Mouse (Mus musculus) bone marrow, adult 2 months (tissue): ENCODE measurements around the gene Bag6. TPM values are rescaled to one million over a fixed set of nuclear protein-coding genes. Genes with fewer than 3 reads are reported as not detected.

ENCODE experiments used
- H3K27ac ChIP-seq: fragments of 200-500 bp; 2 replicates; pipeline ENCODE4 v1.5.1; 2012; ENCODE audit warnings: low read depth, mild to moderate bottlenecking, control low read depth, inconsistent platforms, low read length; ENCODE audit not compliant: control insufficient read depth, poor library complexity, insufficient read depth
- H3K4me1 ChIP-seq: fragments of 200-500 bp; 2 replicates; pipeline ENCODE4 v1.6.1; 2011; ENCODE audit warnings: low read length; ENCODE audit not compliant: control insufficient read depth, insufficient read depth
- H3K4me3 ChIP-seq: fragments of 200-500 bp; replicated peaks from 2 replicates; pipeline ENCODE3; 2011; ENCODE audit warnings: mild to moderate bottlenecking, low read depth, low read length, control low read depth; ENCODE audit not compliant: control insufficient read depth
- CTCF ChIP-seq: fragments of 200-500 bp; IDR thresholded peaks from 2 replicates; pipeline ENCODE4 v1.5.1; 2011; ENCODE audit warnings: low read length, control low read depth; ENCODE audit not compliant: control insufficient read depth, insufficient read depth
- POLR2A ChIP-seq: fragments of 200-500 bp; IDR thresholded peaks from 2 replicates; pipeline ENCODE4 v1.6.1; 2011; ENCODE audit warnings: low read depth, mild to moderate bottlenecking, control low read depth, low read length, borderline replicate concordance; ENCODE audit not compliant: control insufficient read depth
- WGBS: fragments of 180-500 bp; shearing (Covaris S2); methylation state at CpG from one replicate; pipeline ENCODE4 v1.1.7; 2018; 5-methylcytosine and 5-hydroxymethylcytosine counted together
- polyA plus RNA-seq: library from polyadenylated mRNA; stranded (reverse); fragments of >200 nt; gene quantifications from 2 replicates; pipeline ENCODE4 v1.2.4, GENCODE M21; 2011; ENCODE audit warnings: low replicate concordance; ENCODE audit not compliant: missing spikeins, insufficient read depth, insufficient read length

Gene Bag6
- polyA plus RNA-seq, 1 experiment: 195 TPM

DNA sequence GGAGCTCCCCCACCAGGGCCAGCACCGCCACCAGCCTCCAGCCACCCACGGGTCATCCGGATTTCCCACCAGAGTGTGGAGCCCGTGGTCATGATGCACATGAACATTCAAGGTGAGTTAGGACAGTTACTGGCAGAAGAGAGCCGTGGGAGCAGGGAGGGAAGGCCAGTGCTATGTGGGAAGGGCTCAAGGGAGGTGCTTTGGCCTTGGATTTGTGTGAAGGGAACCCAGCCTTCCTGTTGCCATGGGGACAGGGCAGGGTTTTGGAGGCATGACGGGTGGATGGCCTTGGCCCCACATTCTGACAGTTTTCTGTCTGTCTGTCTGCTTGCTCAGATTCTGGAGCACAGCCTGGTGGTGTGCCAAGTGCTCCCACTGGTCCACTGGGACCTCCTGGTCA, 7.0 kb downstream of the Bag6 start:
- H3K4me1 ChIP-seq: no peaks in the 10 kb centered on the region
- TF ChIP-seq POLR2A (no peak), CTCF (no peak)
- WGBS: 88% methylated on average over 6 of the region's 6 CpGs

DNA sequence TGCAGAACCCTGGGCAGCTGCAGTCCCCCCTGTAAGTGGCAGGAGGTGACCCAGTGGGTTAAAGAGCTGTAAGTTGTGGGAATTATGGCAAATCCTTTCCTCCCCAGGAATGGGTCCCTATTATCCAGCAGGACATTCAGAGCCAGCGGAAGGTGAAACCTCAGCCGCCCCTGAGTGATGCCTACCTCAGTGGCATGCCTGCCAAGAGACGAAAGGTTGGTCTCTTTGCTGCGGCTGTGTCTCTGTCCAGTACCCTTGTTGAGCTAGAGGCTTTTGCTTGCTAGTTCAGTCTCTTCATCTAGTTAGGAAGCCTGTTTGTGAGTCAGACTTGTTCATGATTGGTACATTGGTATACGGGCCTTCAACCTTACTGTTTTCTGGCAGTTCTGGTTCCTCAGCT, 11.2 kb downstream of the Bag6 start:
- H3K27ac ChIP-seq: no peak overlapping the region

More for the DNA sequence above, 7.0 kb downstream of the Bag6 start:
- no peak overlapping the region for H3K27ac ChIP-seq
- H3K4me3 ChIP-seq: no peak overlapping the region

DNA sequence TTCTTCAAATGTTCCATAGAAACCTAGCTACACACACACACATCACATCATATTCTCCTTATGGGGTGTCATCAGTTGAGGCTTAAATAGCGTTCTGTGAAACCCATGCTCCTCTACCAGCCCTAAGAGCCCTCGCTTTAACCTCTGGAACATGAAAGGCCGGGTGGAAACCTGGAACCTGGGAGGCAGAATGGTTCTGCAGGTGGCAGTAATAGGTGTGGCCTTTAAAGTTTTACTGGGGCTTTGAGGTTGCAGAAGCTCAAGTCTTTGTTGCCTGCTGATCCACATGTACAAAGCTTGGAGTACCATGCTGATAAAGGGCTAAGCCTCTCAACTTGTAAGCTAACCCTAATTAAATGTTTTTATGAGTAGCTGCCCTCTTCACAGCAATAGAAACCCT, 12.4 kb downstream of the Bag6 start:
- no peak overlapping the region for H3K27ac ChIP-seq
- no peaks in the 10 kb centered on the region for H3K4me1 ChIP-seq
- H3K4me3 ChIP-seq: no peak overlapping the region
- TF ChIP-seq POLR2A (no peak), CTCF (no peak)
- 86% methylated on average over 3 of the region's 3 CpGs for WGBS

More for the DNA sequence above, 11.2 kb downstream of the Bag6 start:
- 90% methylated on average over 5 of the region's 5 CpGs for WGBS
- no peak overlapping the region for H3K4me3 ChIP-seq
- no peak for TF ChIP-seq POLR2A
- TF ChIP-seq CTCF: no peak
- no peaks in the 10 kb centered on the region for H3K4me1 ChIP-seq

DNA sequence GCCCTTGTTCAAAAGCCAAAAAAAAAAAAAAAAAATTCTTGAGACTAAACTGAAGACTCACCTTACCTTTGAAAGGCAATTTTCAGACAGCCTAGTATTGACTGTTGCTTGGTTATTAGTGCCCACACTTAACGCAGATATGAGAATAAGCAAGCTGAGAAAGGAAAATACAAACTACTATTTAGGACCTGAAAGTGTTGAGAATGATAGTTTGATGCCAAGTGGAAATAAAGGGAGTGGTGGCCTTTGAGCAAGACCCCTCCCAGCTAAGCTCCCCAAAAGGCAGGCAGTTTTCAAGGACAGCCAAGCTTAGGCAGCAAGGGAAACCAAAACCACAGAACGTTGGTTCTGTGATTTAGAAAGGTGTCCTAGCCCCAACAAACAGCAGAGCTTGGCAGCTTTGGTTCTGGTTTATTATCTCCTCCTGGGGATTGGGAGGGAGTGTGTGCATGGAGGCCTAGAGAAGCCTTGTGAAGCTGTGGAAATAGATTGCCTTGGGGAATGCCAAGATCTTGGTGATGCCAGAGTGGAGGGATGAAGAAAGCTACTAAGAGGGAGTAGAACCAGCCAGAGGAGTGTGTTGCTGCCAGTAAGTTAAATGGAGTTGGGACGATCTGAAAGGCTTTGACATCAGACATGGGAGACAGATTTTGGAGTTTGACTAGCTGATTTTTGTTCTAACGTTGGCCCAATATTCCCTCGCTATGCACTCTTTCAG, 13.1 kb downstream of the Bag6 start:
- Histone ChIP-seq H3K4me3 (no peak overlapping the region), H3K4me1 (no peaks in the 10 kb centered on the region), H3K27ac (no peak overlapping the region)
- 70% methylated on average over 5 of the region's 5 CpGs for WGBS
- TF ChIP-seq POLR2A: no peak
- TF ChIP-seq CTCF: no peak

DNA sequence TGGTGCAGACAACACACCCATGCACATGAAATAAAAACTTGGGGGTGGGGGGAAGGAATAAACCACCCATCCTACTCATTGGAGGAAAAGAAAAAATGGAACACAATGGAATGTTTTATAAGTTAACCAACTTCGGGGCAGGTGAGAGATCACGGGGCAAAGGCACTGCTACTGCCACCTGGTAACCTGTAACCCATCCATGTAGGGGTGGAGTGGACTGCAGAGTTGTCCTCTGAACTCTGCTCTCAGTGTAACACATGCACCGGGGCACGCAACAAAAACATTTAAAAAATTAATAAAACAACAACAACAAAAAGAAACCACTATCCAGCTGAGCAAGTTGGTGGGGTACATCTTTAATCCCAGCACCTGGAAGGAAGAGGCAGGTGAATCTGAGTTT, 17.1 kb downstream of the Bag6 start:
- Histone ChIP-seq H3K4me3 (no peak overlapping the region), H3K4me1 (no peaks in the 10 kb centered on the region), H3K27ac (no peak overlapping the region)
- WGBS: 91% methylated on average over 4 of the region's 4 CpGs
- no peak for TF ChIP-seq CTCF
- no peak for TF ChIP-seq POLR2A

DNA sequence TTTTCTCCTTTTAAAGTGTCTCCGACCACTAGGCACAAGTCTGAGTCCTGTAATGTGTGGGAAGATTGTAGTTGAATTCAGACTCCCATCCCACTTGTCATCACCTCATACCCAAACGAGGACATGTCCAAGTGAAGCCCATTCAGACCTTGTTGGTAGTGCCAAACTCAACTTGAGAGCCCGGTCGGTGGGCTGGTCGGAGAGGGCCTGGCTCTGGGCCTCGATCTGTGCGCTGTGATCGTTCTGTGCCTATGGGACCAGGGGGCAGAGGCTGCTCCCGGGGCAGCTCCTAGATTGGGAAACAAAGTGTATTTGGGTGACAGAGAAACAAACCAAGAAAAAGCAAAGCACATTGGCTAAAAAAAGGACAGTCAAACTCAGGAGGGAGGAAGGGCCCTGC, 18.1 kb downstream of the Bag6 start:
- Histone ChIP-seq H3K4me1 (no peaks in the 10 kb centered on the region), H3K27ac (no peak overlapping the region), H3K4me3 (no peak overlapping the region)
- 88% methylated on average over 9 of the region's 9 CpGs for WGBS
- TF ChIP-seq POLR2A (no peak), CTCF (no peak)

DNA sequence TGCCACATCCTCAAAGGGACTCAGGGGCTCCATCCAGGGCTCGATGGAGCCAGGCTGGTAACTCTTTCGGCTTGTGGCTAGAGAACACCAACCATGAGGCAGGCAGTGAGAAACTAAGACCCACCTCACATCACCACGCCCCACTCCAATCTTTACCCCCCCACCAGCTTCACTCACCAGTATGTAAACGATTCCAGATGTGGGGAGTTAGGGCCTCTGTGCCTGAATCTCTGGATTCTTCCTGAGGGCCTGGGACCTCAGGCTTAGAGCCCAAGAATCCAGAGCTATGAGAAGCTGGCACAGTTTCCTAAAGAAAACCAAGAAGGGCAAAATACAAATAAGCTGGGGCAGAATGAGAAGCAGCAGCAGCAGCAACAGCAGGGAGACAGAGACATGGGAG, 19.0 kb downstream of the Bag6 start:
- TF ChIP-seq CTCF: no peak
- no peak for TF ChIP-seq POLR2A
- 86% methylated on average over 4 of the region's 4 CpGs for WGBS
- Histone ChIP-seq H3K4me3 (no peak overlapping the region), H3K27ac (no peak overlapping the region), H3K4me1 (no peaks in the 10 kb centered on the region)

DNA sequence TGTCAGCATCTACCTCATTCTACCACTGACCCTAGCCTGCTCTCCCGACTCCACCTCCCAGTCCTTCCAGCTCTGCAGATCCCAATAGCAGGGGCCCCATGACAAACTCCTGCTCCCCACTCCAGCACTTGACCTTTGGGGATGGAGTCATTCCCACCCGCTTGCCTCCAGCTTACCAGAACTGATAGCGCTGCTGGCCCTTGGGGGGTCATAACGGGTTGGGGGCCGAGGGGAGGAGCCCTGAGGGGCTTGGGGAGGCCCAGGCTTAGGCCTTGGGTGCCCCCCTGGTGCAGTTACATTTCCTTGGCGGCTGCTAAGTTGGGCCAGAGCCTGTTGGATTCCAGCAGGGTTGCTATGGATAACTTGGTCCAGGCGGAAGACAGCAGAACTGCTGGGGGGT, 19.6 kb downstream of the Bag6 start:
- Histone ChIP-seq H3K27ac (no peak overlapping the region), H3K4me3 (no peak overlapping the region), H3K4me1 (no peaks in the 10 kb centered on the region)
- no peak for TF ChIP-seq CTCF
- no peak for TF ChIP-seq POLR2A
- WGBS: 84% methylated on average over 7 of the region's 7 CpGs

DNA sequence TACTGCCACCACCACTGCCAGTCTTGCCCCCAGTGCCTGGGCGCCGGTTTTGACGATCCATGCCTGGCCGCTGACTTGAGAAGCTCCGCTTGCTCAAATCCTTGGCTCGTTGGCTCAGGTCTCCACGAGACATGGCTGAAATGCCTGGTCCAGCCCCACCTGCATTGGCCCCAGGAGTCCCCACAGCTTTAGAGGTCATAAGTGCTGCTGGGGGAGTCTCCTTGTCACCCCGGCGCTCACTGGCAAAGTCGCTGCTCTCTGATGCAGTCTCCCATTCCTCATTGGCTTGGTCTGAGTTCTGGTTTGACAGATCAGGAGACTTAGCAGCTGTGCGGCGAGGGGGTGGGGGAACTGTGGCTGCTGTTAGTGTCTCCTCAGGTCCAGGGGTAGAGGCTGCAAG, 20.5 kb downstream of the Bag6 start:
- WGBS: 92% methylated on average over 12 of the region's 12 CpGs
- TF ChIP-seq CTCF (no peak), POLR2A (no peak)

More for the DNA sequence above, 20.5 kb downstream of the Bag6 start:
- Histone ChIP-seq H3K27ac (no peak overlapping the region), H3K4me1 (no peaks in the 10 kb centered on the region), H3K4me3 (no peak overlapping the region)
